Mouse (Mus musculus): ENCODE data around the gene Il1rap. TPM values are rescaled to one million over a fixed set of nuclear protein-coding genes. Genes with fewer than 3 reads are reported as not detected.

Il1rap gene
- polyA plus RNA-seq (2015; fragmentation: Nextera tagmentation; extraction: Ambion mirVana) = 3.9 and 4.1 TPM in 2 replicates

GRCm38 (mm10) chr16:26581048-26581912, at the start of gene Il1rap:
Gene Il1rap, plus strand, starts transcription at chr16:26581704.
- Histone ChIP-seq H3K36me3 (ENCODE audit: control insufficient read depth, insufficient read depth) (no peaks in the 10 kb centered on the region), H3K4me2 (ENCODE audit: low read depth, low read length) (peak within 1 kb of the TSS; percentile 83), H3K9me3 (replicated peaks; ENCODE audit: control insufficient read depth, low read length) (no peaks in the 10 kb centered on the region), H3K27me3 (ENCODE audit: control insufficient read depth, insufficient read depth, low read length) (no peaks in the 10 kb centered on the region; the same call in 1 of the 2 replicates), H3K9ac (ENCODE audit: low read length) (peak within 1 kb of the TSS; percentile 83), H3K4me1 (ENCODE audit: control insufficient read depth, insufficient read depth, low read length) (peaks cover 5% of the 10 kb centered on the region), H3K27ac (ENCODE audit: low read length) (peak within 1 kb of the TSS; percentile 70), H3K4me3 (ENCODE audit: low read length) (peak within 1 kb of the TSS; percentile 89)
- ATAC-seq (replicated peaks; ENCODE audit: extremely low read depth, insufficient read depth, low FRiP score) = peak; percentile 97
- WGBS = 3% methylated on average over 51 of the region's 51 CpGs

GRCm38 (mm10) chr16:26532287-26532686, 49.2 kb upstream of the Il1rap start:
- H3K27me3 ChIP-seq (ENCODE audit: control insufficient read depth, insufficient read depth, low read length) = no peaks in the 10 kb centered on the region
- H3K9ac ChIP-seq (ENCODE audit: low read length) = no peak overlapping the region
- no peaks in the 10 kb centered on the region for H3K4me1 ChIP-seq (ENCODE audit: control insufficient read depth, insufficient read depth, low read length)
- no peaks in the 10 kb centered on the region for H3K36me3 ChIP-seq (ENCODE audit: control insufficient read depth, insufficient read depth)
- H3K27ac ChIP-seq (ENCODE audit: low read length) = no peak overlapping the region
- WGBS = 77% methylated on average over 1 of the region's 1 CpGs
- H3K4me3 ChIP-seq (ENCODE audit: low read length) = no peak overlapping the region
- no peak overlapping the region for H3K4me2 ChIP-seq (ENCODE audit: low read depth, low read length)
- ATAC-seq (replicated peaks; ENCODE audit: extremely low read depth, insufficient read depth, low FRiP score) = no peak
- no peaks in the 10 kb centered on the region for H3K9me3 ChIP-seq (replicated peaks; ENCODE audit: control insufficient read depth, low read length)

- Histone ChIP-seq H3K9ac (ENCODE audit: low read length) (no peak overlapping the region), H3K4me2 (ENCODE audit: low read depth, low read length) (no peak overlapping the region), H3K4me3 (ENCODE audit: low read length) (no peak overlapping the region), H3K9me3 (replicated peaks; ENCODE audit: control insufficient read depth, low read length) (no peaks in the 10 kb centered on the region), H3K4me1 (ENCODE audit: control insufficient read depth, insufficient read depth, low read length) (no peaks in the 10 kb centered on the region), H3K36me3 (ENCODE audit: control insufficient read depth, insufficient read depth) (no peaks in the 10 kb centered on the region), H3K27me3 (ENCODE audit: control insufficient read depth, insufficient read depth, low read length) (no peaks in the 10 kb centered on the region), H3K27ac (ENCODE audit: low read length) (no peak overlapping the region)
- 39% methylated on average over 7 of the region's 7 CpGs for WGBS
- ATAC-seq (replicated peaks; ENCODE audit: extremely low read depth, insufficient read depth, low FRiP score) = no peak
Measured at GRCm38 (mm10) chr16:26546170-26546878, 35.2 kb upstream of the Il1rap start.

GRCm38 (mm10) chr16:26546879-26547206, 34.7 kb upstream of the Il1rap start:
- Histone ChIP-seq H3K4me1 (ENCODE audit: control insufficient read depth, insufficient read depth, low read length) (no peaks in the 10 kb centered on the region), H3K9me3 (replicated peaks; ENCODE audit: control insufficient read depth, low read length) (no peaks in the 10 kb centered on the region), H3K36me3 (ENCODE audit: control insufficient read depth, insufficient read depth) (no peaks in the 10 kb centered on the region), H3K4me2 (ENCODE audit: low read depth, low read length) (no peak overlapping the region), H3K27me3 (ENCODE audit: control insufficient read depth, insufficient read depth, low read length) (no peaks in the 10 kb centered on the region), H3K9ac (ENCODE audit: low read length) (no peak overlapping the region), H3K27ac (ENCODE audit: low read length) (no peak overlapping the region), H3K4me3 (ENCODE audit: low read length) (no peak overlapping the region)
- ATAC-seq (replicated peaks; ENCODE audit: extremely low read depth, insufficient read depth, low FRiP score) = no peak
- WGBS = 85% methylated on average over 1 of the region's 1 CpGs

GRCm38 (mm10) chr16:26549221-26549620, 32.3 kb upstream of the Il1rap start:
- Histone ChIP-seq H3K9me3 (replicated peaks; ENCODE audit: control insufficient read depth, low read length) (no peaks in the 10 kb centered on the region), H3K4me2 (ENCODE audit: low read depth, low read length) (no peak overlapping the region), H3K36me3 (ENCODE audit: control insufficient read depth, insufficient read depth) (no peaks in the 10 kb centered on the region), H3K4me3 (ENCODE audit: low read length) (no peak overlapping the region), H3K27me3 (ENCODE audit: control insufficient read depth, insufficient read depth, low read length) (no peaks in the 10 kb centered on the region), H3K4me1 (ENCODE audit: control insufficient read depth, insufficient read depth, low read length) (no peaks in the 10 kb centered on the region), H3K27ac (ENCODE audit: low read length) (no peak overlapping the region), H3K9ac (ENCODE audit: low read length) (no peak overlapping the region)
- no peak for ATAC-seq (replicated peaks; ENCODE audit: extremely low read depth, insufficient read depth, low FRiP score)
- WGBS = 69% methylated on average over 2 of the region's 2 CpGs

GRCm38 (mm10) chr16:26552234-26552633, 29.3 kb upstream of the Il1rap start:
- H3K4me3 ChIP-seq (ENCODE audit: low read length) = no peak overlapping the region
- no peaks in the 10 kb centered on the region for H3K9me3 ChIP-seq (replicated peaks; ENCODE audit: control insufficient read depth, low read length)
- H3K4me2 ChIP-seq (ENCODE audit: low read depth, low read length) = no peak overlapping the region
- H3K9ac ChIP-seq (ENCODE audit: low read length) = no peak overlapping the region
- H3K4me1 ChIP-seq (ENCODE audit: control insufficient read depth, insufficient read depth, low read length) = no peaks in the 10 kb centered on the region
- H3K27me3 ChIP-seq (ENCODE audit: control insufficient read depth, insufficient read depth, low read length) = no peaks in the 10 kb centered on the region
- ATAC-seq (replicated peaks; ENCODE audit: extremely low read depth, insufficient read depth, low FRiP score) = no peak
- H3K36me3 ChIP-seq (ENCODE audit: control insufficient read depth, insufficient read depth) = no peaks in the 10 kb centered on the region
- WGBS = 78% methylated on average over 3 of the region's 3 CpGs
- no peak overlapping the region for H3K27ac ChIP-seq (ENCODE audit: low read length)

GRCm38 (mm10) chr16:26558797-26559196, 22.7 kb upstream of the Il1rap start:
- Histone ChIP-seq H3K36me3 (ENCODE audit: control insufficient read depth, insufficient read depth) (no peaks in the 10 kb centered on the region), H3K27me3 (ENCODE audit: control insufficient read depth, insufficient read depth, low read length) (no peaks in the 10 kb centered on the region), H3K4me3 (ENCODE audit: low read length) (no peak overlapping the region), H3K4me1 (ENCODE audit: control insufficient read depth, insufficient read depth, low read length) (no peaks in the 10 kb centered on the region), H3K9me3 (replicated peaks; ENCODE audit: control insufficient read depth, low read length) (no peaks in the 10 kb centered on the region), H3K4me2 (ENCODE audit: low read depth, low read length) (no peak overlapping the region), H3K9ac (ENCODE audit: low read length) (no peak overlapping the region), H3K27ac (ENCODE audit: low read length) (no peak overlapping the region)
- ATAC-seq (replicated peaks; ENCODE audit: extremely low read depth, insufficient read depth, low FRiP score) = no peak
- WGBS = 69% methylated on average over 1 of the region's 1 CpGs

GRCm38 (mm10) chr16:26561743-26562142, 19.8 kb upstream of the Il1rap start:
- ATAC-seq (replicated peaks; ENCODE audit: extremely low read depth, insufficient read depth, low FRiP score) = no peak
- no peak overlapping the region for H3K4me3 ChIP-seq (ENCODE audit: low read length)
- 56% methylated on average over 2 of the region's 2 CpGs for WGBS
- H3K27me3 ChIP-seq (ENCODE audit: control insufficient read depth, insufficient read depth, low read length) = no peaks in the 10 kb centered on the region
- H3K27ac ChIP-seq (ENCODE audit: low read length) = no peak overlapping the region
- no peak overlapping the region for H3K9ac ChIP-seq (ENCODE audit: low read length)
- no peaks in the 10 kb centered on the region for H3K36me3 ChIP-seq (ENCODE audit: control insufficient read depth, insufficient read depth)
- H3K9me3 ChIP-seq (replicated peaks; ENCODE audit: control insufficient read depth, low read length) = no peaks in the 10 kb centered on the region
- no peaks in the 10 kb centered on the region for H3K4me1 ChIP-seq (ENCODE audit: control insufficient read depth, insufficient read depth, low read length)
- H3K4me2 ChIP-seq (ENCODE audit: low read depth, low read length) = no peak overlapping the region

GRCm38 (mm10) chr16:26562771-26563170, 18.7 kb upstream of the Il1rap start:
- no peak overlapping the region for H3K4me2 ChIP-seq (ENCODE audit: low read depth, low read length)
- 48% methylated on average over 2 of the region's 2 CpGs for whole genome bisulfite sequencing
- H3K27me3 ChIP-seq (ENCODE audit: control insufficient read depth, insufficient read depth, low read length) = no peaks in the 10 kb centered on the region
- no peak for ATAC-seq (replicated peaks; ENCODE audit: extremely low read depth, insufficient read depth, low FRiP score)
- no peaks in the 10 kb centered on the region for H3K9me3 ChIP-seq (replicated peaks; ENCODE audit: control insufficient read depth, low read length)
- H3K36me3 ChIP-seq (ENCODE audit: control insufficient read depth, insufficient read depth) = no peaks in the 10 kb centered on the region
- no peak overlapping the region for H3K4me3 ChIP-seq (ENCODE audit: low read length)
- H3K9ac ChIP-seq (ENCODE audit: low read length) = no peak overlapping the region
- no peaks in the 10 kb centered on the region for H3K4me1 ChIP-seq (ENCODE audit: control insufficient read depth, insufficient read depth, low read length)
- no peak overlapping the region for H3K27ac ChIP-seq (ENCODE audit: low read length)
